Mouse (Mus musculus) liver, embryonic 13.5 days (tissue): Measurements from ENCODE around the gene Spindoc. TPM values are rescaled to one million over a fixed set of nuclear protein-coding genes. Genes with fewer than 3 reads are reported as not detected.
A peak's percentile ranks its signal among the peaks of the same experiment; 100 is the strongest.

Experiments
- ATAC-seq: fragments of 200-750 bp; cut with Nextera tagmentation; 2 replicates; pipeline ENCODE4 v1.8.0; 2017; ENCODE audit warnings: low read depth, mild to moderate bottlenecking, moderate number of reproducible peaks, moderate library complexity
- DNase-seq: peaks from one replicate; pipeline ENCODE4 v3.0.0; 2022
- H3K27ac ChIP-seq: fragments of 300-500 bp; sonication (generic); 2 replicates; pipeline ENCODE4 v1.5.1; 2015; ENCODE audit warnings: moderate library complexity, mild to moderate bottlenecking, inconsistent platforms
- H3K27me3 ChIP-seq: fragments of 300-500 bp; sonication (generic); 2 replicates; pipeline ENCODE4 v1.6.1; 2015; ENCODE audit warnings: mild to moderate bottlenecking, inconsistent platforms
- H3K36me3 ChIP-seq: fragments of 300-500 bp; sonication (generic); 2 replicates; pipeline ENCODE4 v1.6.1; 2015; ENCODE audit warnings: mild to moderate bottlenecking, inconsistent platforms
- H3K4me1 ChIP-seq: fragments of 300-500 bp; sonication (generic); replicated peaks from 2 replicates; pipeline ENCODE4 v1.6.1; 2015; ENCODE audit warnings: inconsistent platforms
- H3K4me2 ChIP-seq: fragments of 300-500 bp; sonication (generic); 2 replicates; pipeline ENCODE4 v1.6.1; 2015; ENCODE audit warnings: inconsistent platforms, mild to moderate bottlenecking, moderate library complexity
- H3K4me3 ChIP-seq: fragments of 300-500 bp; sonication (generic); replicated peaks from 2 replicates; pipeline ENCODE4 v1.5.1; 2015; ENCODE audit warnings: mild to moderate bottlenecking, inconsistent platforms
- H3K9ac ChIP-seq: fragments of 300-500 bp; sonication (generic); 2 replicates; pipeline ENCODE4 v1.6.1; 2015; ENCODE audit warnings: mild to moderate bottlenecking, inconsistent platforms
- H3K9me3 ChIP-seq: fragments of 300-500 bp; sonication (generic); replicated peaks from 2 replicates; pipeline ENCODE4 v1.6.1; 2016; ENCODE audit warnings: inconsistent platforms
- WGBS: fragments of 180-500 bp; shearing (Covaris S2); methylation state at CpG from one replicate; pipeline ENCODE4 v1.1.7; 2015; ENCODE audit not compliant: insufficient replicate concordance; 5-methylcytosine and 5-hydroxymethylcytosine counted together
- polyA plus RNA-seq: library from polyadenylated mRNA; unstranded; fragments of >200 nt; fragmentation: Nextera tagmentation; extraction: Ambion mirVana; gene quantifications from 2 replicates; pipeline ENCODE4 v1.2.1, GENCODE M21; 2015

Spindoc gene
- polyA plus RNA-seq, 1 experiment from 2014 or later = 4.7 TPM

DNA sequence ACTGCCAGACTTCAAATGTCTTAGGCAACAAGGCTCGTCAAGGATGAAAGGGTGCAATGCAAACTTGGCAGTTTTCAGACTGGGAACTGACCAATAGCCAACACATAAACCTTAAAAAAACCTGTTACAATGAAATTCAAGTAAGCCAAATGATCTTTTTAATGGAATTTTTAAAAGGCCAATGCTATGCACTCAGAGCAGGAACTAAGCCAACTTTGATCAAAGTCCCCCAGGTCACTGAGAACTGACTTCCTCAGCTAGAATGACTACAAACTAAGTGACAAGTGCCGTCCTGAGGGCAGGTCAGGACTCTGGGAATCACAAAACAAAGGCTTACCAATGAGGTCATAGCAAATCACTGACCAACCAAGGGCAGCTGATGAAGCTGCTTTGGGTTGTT, 62.6 kb downstream of the Spindoc start:
- ATAC-seq (no peak), DNase-seq (no peak)
- WGBS = 57% methylated on average over 2 of the region's 2 CpGs
- no peaks in the 10 kb centered on the region for H3K27me3 ChIP-seq
- no peaks in the 10 kb centered on the region for H3K9me3 ChIP-seq
- peaks cover 51% of the 10 kb centered on the region for H3K4me1 ChIP-seq
- H3K4me2 ChIP-seq = no peak overlapping the region
- H3K4me3 ChIP-seq = no peak overlapping the region
- no peak overlapping the region for H3K27ac ChIP-seq
- H3K9ac ChIP-seq = no peak overlapping the region
- no peaks in the 10 kb centered on the region for H3K36me3 ChIP-seq

GRCm38 (mm10) chr19:7317716-7318115, 65.1 kb downstream of the Spindoc start:
- Histone ChIP-seq H3K27me3 (no peaks in the 10 kb centered on the region), H3K36me3 (no peaks in the 10 kb centered on the region), H3K27ac (0 out of 2 replicates have a peak overlapping the region, but pooled peaks have one; percentile 16), H3K4me3 (no peak overlapping the region), H3K9ac (no peak overlapping the region), H3K4me1 (peaks cover 75% of the 10 kb centered on the region), H3K4me2 (no peak overlapping the region), H3K9me3 (no peaks in the 10 kb centered on the region)
- ATAC-seq = no peak
- no peak for DNase-seq
- WGBS = 62% methylated on average over 4 of the region's 4 CpGs

DNA sequence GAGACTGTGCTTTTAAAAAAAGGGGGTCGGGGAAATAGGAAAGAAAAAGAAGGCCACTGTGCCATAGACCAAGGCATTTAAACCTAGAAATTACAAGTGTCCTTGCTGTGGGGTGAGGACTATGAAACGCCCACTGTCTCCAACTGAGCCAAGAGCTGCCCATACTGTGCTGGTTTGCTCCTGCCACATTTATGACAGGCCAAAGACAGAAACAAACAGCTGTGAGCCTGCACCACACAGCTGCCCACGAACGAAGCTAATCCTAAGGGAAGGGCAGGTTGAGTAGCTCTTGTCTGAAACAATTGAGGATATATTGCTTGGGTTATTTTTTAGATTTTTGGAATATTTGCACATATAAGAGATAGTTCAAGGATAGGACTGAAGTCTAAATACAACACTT, 66.0 kb downstream of the Spindoc start:
- Histone ChIP-seq H3K27me3 (no peaks in the 10 kb centered on the region), H3K4me2 (no peak overlapping the region), H3K27ac (no peak overlapping the region), H3K4me3 (no peak overlapping the region), H3K9ac (no peak overlapping the region), H3K4me1 (peaks cover 77% of the 10 kb centered on the region), H3K36me3 (no peaks in the 10 kb centered on the region), H3K9me3 (no peaks in the 10 kb centered on the region)
- ATAC-seq (no peak), DNase-seq (no peak)
- 72% methylated on average over 4 of the region's 4 CpGs for WGBS

- Histone ChIP-seq H3K4me3 (no peak overlapping the region), H3K27ac (no peak overlapping the region), H3K27me3 (no peaks in the 10 kb centered on the region), H3K4me1 (peaks cover 79% of the 10 kb centered on the region), H3K4me2 (no peak overlapping the region), H3K9ac (no peak overlapping the region), H3K9me3 (no peaks in the 10 kb centered on the region), H3K36me3 (no peaks in the 10 kb centered on the region)
- WGBS = 65% methylated on average over 4 of the region's 4 CpGs
- DNase-seq = no peak
- no peak for ATAC-seq
Measured at GRCm38 (mm10) chr19:7315587-7315984, 67.2 kb downstream of the Spindoc start.

GRCm38 (mm10) chr19:7314976-7315586, 67.7 kb downstream of the Spindoc start:
- Histone ChIP-seq H3K9me3 (no peaks in the 10 kb centered on the region), H3K4me2 (no peak overlapping the region), H3K4me1 (peaks cover 79% of the 10 kb centered on the region), H3K9ac (no peak overlapping the region), H3K4me3 (no peak overlapping the region), H3K27me3 (no peaks in the 10 kb centered on the region), H3K36me3 (no peaks in the 10 kb centered on the region), H3K27ac (no peak overlapping the region)
- WGBS = 67% methylated on average over 8 of the region's 8 CpGs
- no peak for ATAC-seq
- no peak for DNase-seq

DNA sequence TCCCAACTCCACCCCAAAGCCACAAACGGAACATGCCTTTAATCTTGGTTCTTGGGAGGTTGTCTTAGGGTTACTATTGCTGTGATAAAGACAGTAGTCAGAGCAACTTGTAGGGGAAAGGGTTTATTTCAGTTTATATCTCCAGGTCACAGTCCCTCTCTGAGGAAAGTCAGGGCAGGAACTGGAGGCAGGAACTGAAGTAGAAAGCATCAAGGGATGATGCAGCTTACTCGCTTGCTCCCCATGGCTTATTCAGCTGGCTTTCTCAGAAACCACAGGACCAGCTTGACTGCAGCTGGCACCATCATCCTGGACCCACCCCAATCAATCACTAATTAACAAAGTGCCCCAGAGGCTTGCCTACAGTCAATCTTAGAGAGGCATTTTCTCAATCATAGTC, 69.1 kb downstream of the Spindoc start:
- Histone ChIP-seq H3K27me3 (no peaks in the 10 kb centered on the region), H3K4me2 (no peak overlapping the region), H3K36me3 (no peaks in the 10 kb centered on the region), H3K9ac (no peak overlapping the region), H3K4me3 (no peak overlapping the region), H3K9me3 (no peaks in the 10 kb centered on the region), H3K27ac (no peak overlapping the region), H3K4me1 (peaks cover 89% of the 10 kb centered on the region)
- no peak for DNase-seq
- no peak for ATAC-seq
- 20% methylated on average over 2 of the region's 2 CpGs for WGBS

- Histone ChIP-seq H3K36me3 (no peaks in the 10 kb centered on the region), H3K4me2 (peak overlapping the region; percentile 44), H3K9ac (no peak overlapping the region), H3K4me3 (no peak overlapping the region), H3K27me3 (no peaks in the 10 kb centered on the region), H3K4me1 (peaks cover 100% of the 10 kb centered on the region), H3K9me3 (no peaks in the 10 kb centered on the region), H3K27ac (peak overlapping the region; percentile 70)
- 24% methylated on average over 10 of the region's 10 CpGs for WGBS
- no peak for ATAC-seq
- DNase-seq = no peak
Measured at GRCm38 (mm10) chr19:7311306-7311705, 71.5 kb downstream of the Spindoc start.

DNA sequence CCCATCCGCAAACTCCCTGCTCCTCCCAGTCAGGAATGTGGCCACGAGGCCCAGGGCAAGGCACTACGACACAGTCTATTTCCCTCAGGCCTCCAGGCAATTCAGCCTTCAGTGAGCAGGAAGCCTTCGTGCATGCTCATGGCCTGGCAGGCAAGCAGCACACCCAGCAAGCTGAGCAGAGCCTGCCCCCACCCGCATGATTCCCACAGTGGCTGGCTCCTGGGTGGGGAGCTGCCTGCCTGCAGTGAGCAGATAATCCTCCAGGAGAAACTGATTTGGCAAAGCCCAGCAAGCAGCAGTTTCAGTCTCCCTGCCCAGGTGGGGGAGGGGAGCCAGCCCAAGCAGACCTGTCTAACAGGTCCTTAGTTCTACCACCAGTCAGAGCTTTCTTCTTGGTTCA, 72.1 kb downstream of the Spindoc start:
- Histone ChIP-seq H3K27ac (peak overlapping the region; percentile 70), H3K9ac (peak overlapping the region; percentile 54), H3K36me3 (no peaks in the 10 kb centered on the region), H3K4me1 (peaks cover 100% of the 10 kb centered on the region), H3K9me3 (no peaks in the 10 kb centered on the region), H3K4me2 (peak overlapping the region; percentile 44), H3K4me3 (no peak overlapping the region; the same call in 1 of the 2 replicates), H3K27me3 (no peaks in the 10 kb centered on the region)
- peak; percentile 85 for ATAC-seq
- WGBS = 21% methylated on average over 5 of the region's 5 CpGs
- peak; percentile 78 for DNase-seq

DNA sequence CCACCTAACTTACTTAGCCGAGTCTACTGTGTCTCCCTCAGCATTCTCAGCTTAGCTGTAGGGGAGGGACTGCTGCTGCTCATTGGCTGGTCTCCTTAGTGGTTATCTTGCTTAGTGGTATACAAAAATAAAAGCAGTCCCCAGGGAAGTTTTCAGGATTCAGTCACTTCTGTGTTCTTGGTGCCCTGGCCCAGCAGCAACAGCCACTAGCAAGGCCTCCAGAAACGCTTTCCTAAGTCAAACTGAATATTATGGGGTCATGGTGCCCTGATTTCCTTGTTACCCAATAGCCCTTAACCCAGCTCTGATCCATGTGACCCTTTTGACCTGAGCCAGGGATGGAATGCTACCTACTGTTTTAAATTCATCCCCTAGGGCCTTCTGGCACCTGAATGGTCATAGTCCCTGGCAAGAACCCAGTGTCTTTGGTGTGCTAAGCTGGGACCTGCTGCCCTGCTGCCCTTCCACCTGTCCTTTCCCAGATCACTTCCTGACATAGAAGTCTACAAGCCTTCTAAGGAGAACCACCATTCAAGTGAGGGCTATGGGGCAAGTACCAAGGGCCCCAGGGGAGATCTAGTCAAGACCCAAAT, 73.0 kb downstream of the Spindoc start:
- H3K4me3 ChIP-seq = no peak overlapping the region
- H3K9ac ChIP-seq = peak overlapping the region; percentile 54
- H3K27ac ChIP-seq = peak overlapping the region; percentile 70
- peak overlapping the region; percentile 44 for H3K4me2 ChIP-seq
- ATAC-seq = no peak
- no peak for DNase-seq
- no peaks in the 10 kb centered on the region for H3K9me3 ChIP-seq
- no peaks in the 10 kb centered on the region for H3K36me3 ChIP-seq
- peaks cover 99% of the 10 kb centered on the region for H3K4me1 ChIP-seq
- 48% methylated on average over 2 of the region's 2 CpGs for WGBS
- no peaks in the 10 kb centered on the region for H3K27me3 ChIP-seq

- H3K27ac ChIP-seq = peak overlapping the region; percentile 80
- H3K9me3 ChIP-seq = no peaks in the 10 kb centered on the region
- no peaks in the 10 kb centered on the region for H3K36me3 ChIP-seq
- peak overlapping the region; percentile 40 for H3K4me3 ChIP-seq
- H3K4me1 ChIP-seq = peaks cover 96% of the 10 kb centered on the region
- DNase-seq (peak; percentile 55), ATAC-seq (peak; percentile 72)
- H3K4me2 ChIP-seq = peak overlapping the region; percentile 70
- no peaks in the 10 kb centered on the region for H3K27me3 ChIP-seq
- WGBS = 17% methylated on average over 8 of the region's 8 CpGs
- peak overlapping the region; percentile 58 for H3K9ac ChIP-seq
Measured at GRCm38 (mm10) chr19:7307995-7308770, 74.6 kb downstream of the Spindoc start.

DNA sequence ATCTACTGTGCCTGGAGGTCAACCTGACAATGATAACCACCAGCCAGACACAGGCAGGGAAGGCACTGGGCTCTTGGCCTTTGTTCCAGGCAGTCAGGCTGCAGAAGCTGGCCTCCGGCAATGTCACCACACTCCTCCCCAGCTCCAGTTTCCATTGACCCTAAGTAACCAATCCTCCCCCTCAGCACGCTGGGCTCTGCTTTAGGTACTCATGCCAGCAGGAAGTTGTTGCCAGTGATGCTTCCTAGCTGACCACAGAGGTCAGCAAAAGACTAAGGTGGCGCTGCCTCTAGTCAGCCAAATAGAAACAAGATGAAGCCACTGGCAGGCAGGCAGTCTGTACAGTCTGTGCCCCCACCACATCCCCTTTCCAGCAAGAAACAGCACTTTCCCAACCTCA, 75.8 kb downstream of the Spindoc start:
- Histone ChIP-seq H3K9me3 (no peaks in the 10 kb centered on the region), H3K4me1 (peaks cover 96% of the 10 kb centered on the region), H3K27me3 (no peaks in the 10 kb centered on the region), H3K27ac (peak overlapping the region; percentile 51; the same call in 1 of the 2 replicates), H3K9ac (no peak overlapping the region), H3K4me3 (no peak overlapping the region), H3K4me2 (no peak overlapping the region), H3K36me3 (no peaks in the 10 kb centered on the region)
- ATAC-seq = no peak
- no peak for DNase-seq
- 67% methylated on average over 3 of the region's 3 CpGs for WGBS
